Mouse (Mus musculus): ENCODE results near the gene Atp6v0a1. TPM values are rescaled to one million over a fixed set of nuclear protein-coding genes. Genes with fewer than 3 reads are reported as not detected.

Gene Atp6v0a1
- 36.8 and 40.3 TPM in 2 replicates for polyA plus RNA-seq (2015; fragmentation: Nextera tagmentation; extraction: Ambion mirVana)

DNA sequence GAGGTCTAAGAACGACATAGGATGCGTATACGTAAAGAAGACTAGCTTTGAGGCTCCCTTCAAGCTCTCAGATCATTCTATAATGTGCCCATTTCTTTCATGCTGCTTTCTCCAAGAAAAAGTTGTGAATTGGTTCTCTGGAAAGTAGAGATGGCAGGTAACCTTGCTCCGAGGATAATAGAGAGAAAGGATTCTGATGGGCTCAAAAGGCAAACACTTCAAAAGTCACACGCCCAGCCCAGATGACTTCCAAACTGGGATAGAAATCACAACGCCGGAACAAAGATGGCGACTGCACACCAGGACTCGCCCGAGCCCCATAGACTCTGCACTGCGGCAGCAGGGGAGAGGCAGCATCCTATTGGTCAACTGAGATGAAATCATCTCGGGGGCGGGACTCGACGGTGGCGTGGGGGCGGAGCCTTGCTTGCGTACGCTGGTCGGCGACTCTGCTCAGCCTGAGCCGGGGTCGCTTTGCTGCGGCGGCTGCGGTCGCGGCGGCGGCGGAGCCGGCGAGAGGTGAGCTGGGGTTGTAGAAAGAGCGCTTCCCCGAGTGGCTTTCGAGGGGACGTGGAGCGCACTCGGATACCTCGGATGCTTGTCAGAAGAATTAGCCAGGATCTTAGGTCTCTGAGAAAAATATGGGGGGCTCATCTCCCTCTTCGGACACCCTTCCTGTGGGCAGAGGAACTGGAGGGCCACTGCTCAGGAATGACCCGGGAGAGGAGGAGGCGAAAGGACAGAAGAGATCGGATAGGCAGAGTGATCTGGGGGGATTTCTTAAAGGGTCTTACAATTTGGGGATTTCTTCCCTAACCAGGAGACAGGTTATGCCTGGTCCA, at the start of gene Atp6v0a1:
TSS of gene Atp6v0a1 (plus strand) at position 407 of the 842 bp plus-strand sequence.
- Histone ChIP-seq H3K4me2 (replicated peaks) (peak within 1 kb of the TSS; percentile 61), H3K36me3 (0 out of 2 replicates have a peak, but pooled peaks cover 6% of the 10 kb centered on the region), H3K27ac (replicated peaks) (peak within 1 kb of the TSS; percentile 85), H3K9me3 (replicated peaks) (no peaks in the 10 kb centered on the region), H3K4me1 (peaks cover 16% of the 10 kb centered on the region), H3K27me3 (0 out of 2 replicates have a peak, but pooled peaks cover 7% of the 10 kb centered on the region), H3K9ac (peak within 1 kb of the TSS; percentile 60), H3K4me3 (replicated peaks) (peak within 1 kb of the TSS; percentile 75)
- WGBS = under 1% methylated on average over 44 of the region's 44 CpGs
- peak; percentile 100 for ATAC-seq (ENCODE audit: insufficient number of reproducible peaks, low FRiP score, low TSS enrichment, low read depth)

DNA sequence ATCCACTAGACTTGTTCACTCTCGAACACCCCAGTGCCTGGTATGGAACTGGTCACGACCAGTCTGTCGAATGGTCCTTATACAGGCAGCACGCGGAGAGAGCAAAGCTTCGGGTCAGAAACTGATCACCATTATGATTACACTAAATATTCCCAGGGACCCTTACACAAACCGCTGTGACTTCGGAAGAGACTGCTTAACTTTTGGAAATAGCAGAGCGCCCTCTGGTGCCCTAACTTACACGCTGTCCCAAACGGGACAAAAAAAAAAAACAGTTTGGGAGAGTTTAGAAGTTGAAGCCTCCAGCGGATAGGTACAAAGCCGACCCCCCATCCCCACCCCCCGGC, 49.8 kb upstream of the Atp6v0a1 start:
- H3K4me2 ChIP-seq (replicated peaks) = peak overlapping the region; percentile 28; the same call in 1 of the 2 replicates
- peaks cover 56% of the 10 kb centered on the region for H3K4me1 ChIP-seq
- no peaks in the 10 kb centered on the region for H3K9me3 ChIP-seq (replicated peaks)
- 0 out of 2 replicates have a peak overlapping the region, but pooled peaks have one; percentile 10 for H3K4me3 ChIP-seq (replicated peaks)
- H3K27ac ChIP-seq (replicated peaks) = no peak overlapping the region
- H3K9ac ChIP-seq = 0 out of 2 replicates have a peak overlapping the region, but pooled peaks have one; percentile 6
- peaks cover 19% of the 10 kb centered on the region for H3K27me3 ChIP-seq
- peaks cover 28% of the 10 kb centered on the region for H3K36me3 ChIP-seq
- 4% methylated on average over 14 of the region's 14 CpGs for WGBS
- ATAC-seq (ENCODE audit: insufficient number of reproducible peaks, low FRiP score, low TSS enrichment, low read depth) = no peak

DNA sequence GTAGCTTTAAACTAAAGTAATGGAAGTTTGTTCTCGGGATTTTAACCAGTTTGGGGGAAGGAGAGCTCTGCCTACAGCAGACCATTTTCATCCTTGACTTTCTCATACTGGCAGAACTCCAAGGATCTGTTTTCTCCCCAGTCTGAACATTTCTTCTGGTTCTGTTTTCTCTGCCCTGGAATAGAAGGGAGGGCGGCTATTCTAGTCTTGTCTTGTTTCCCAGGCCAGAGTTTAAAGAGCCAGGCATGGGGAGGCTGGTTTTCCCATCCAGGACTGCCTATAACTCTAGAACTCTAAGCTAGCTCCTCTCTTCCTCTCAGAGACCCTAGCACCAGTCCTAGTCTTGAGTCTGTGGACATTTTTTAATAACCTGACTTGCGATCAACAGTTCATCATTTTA, 49.4 kb upstream of the Atp6v0a1 start:
- 0 out of 2 replicates have a peak overlapping the region, but pooled peaks have one; percentile 17 for H3K4me2 ChIP-seq (replicated peaks)
- no peak overlapping the region for H3K4me3 ChIP-seq (replicated peaks)
- H3K27ac ChIP-seq (replicated peaks) = peak overlapping the region; percentile 67; the same call in 1 of the 2 replicates

DNA sequence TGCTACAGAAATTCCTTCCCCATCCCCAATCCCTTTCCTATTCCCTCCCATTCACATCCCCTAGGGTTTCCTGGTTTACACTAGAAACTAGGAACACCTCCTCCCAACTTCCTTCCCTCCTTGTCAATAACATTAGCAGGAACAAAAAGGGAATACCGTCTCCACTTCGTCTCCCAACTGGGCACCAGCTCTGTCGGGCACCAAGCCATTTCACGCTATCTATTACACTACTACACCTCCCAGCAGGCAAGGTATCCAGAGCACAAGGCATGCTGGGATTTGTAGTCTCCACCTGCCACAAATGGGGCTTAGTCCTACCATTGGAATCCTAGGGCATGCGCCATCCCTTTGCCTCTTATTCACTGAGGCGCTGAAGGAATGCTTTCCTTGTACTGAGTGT, 48.7 kb upstream of the Atp6v0a1 start:
- H3K27me3 ChIP-seq = peaks cover 19% of the 10 kb centered on the region
- H3K9ac ChIP-seq = no peak overlapping the region
- peaks cover 67% of the 10 kb centered on the region for H3K4me1 ChIP-seq
- ATAC-seq (ENCODE audit: insufficient number of reproducible peaks, low FRiP score, low TSS enrichment, low read depth) = peak; percentile 51; the same call in 1 of the 2 replicates
- H3K4me2 ChIP-seq (replicated peaks) = no peak overlapping the region
- WGBS = 17% methylated on average over 6 of the region's 6 CpGs
- H3K4me3 ChIP-seq (replicated peaks) = no peak overlapping the region
- H3K36me3 ChIP-seq = peaks cover 24% of the 10 kb centered on the region
- no peak overlapping the region for H3K27ac ChIP-seq (replicated peaks)
- no peaks in the 10 kb centered on the region for H3K9me3 ChIP-seq (replicated peaks)

More for the DNA sequence above, 49.4 kb upstream of the Atp6v0a1 start:
- H3K9me3 ChIP-seq (replicated peaks) = no peaks in the 10 kb centered on the region
- 29% methylated on average over 3 of the region's 3 CpGs for WGBS
- H3K36me3 ChIP-seq = peaks cover 28% of the 10 kb centered on the region
- peaks cover 60% of the 10 kb centered on the region for H3K4me1 ChIP-seq
- peaks cover 19% of the 10 kb centered on the region for H3K27me3 ChIP-seq
- no peak for ATAC-seq (ENCODE audit: insufficient number of reproducible peaks, low FRiP score, low TSS enrichment, low read depth)
- H3K9ac ChIP-seq = 0 out of 2 replicates have a peak overlapping the region, but pooled peaks have one; percentile 6

- Histone ChIP-seq H3K4me2 (replicated peaks) (no peak overlapping the region), H3K9me3 (replicated peaks) (no peaks in the 10 kb centered on the region), H3K27ac (replicated peaks) (peak overlapping the region; percentile 65), H3K4me3 (replicated peaks) (no peak overlapping the region), H3K9ac (0 out of 2 replicates have a peak overlapping the region, but pooled peaks have one; percentile 0), H3K36me3 (peaks cover 15% of the 10 kb centered on the region), H3K4me1 (peaks cover 78% of the 10 kb centered on the region), H3K27me3 (peaks cover 19% of the 10 kb centered on the region)
- 39% methylated on average over 9 of the region's 9 CpGs for WGBS
- no peak for ATAC-seq (ENCODE audit: insufficient number of reproducible peaks, low FRiP score, low TSS enrichment, low read depth)
These were observed 46.8 kb upstream of the Atp6v0a1 start for GRCm38 (mm10) chr11:100962371-100962911.

- WGBS = 70% methylated on average over 9 of the region's 9 CpGs
- Histone ChIP-seq H3K9me3 (replicated peaks) (no peaks in the 10 kb centered on the region), H3K4me3 (replicated peaks) (no peak overlapping the region), H3K27me3 (peaks cover 7% of the 10 kb centered on the region), H3K36me3 (peaks cover 3% of the 10 kb centered on the region; the same call in 1 of the 2 replicates), H3K4me1 (peaks cover 85% of the 10 kb centered on the region), H3K9ac (no peak overlapping the region), H3K4me2 (replicated peaks) (no peak overlapping the region), H3K27ac (replicated peaks) (peak overlapping the region; percentile 65)
- no peak for ATAC-seq (ENCODE audit: insufficient number of reproducible peaks, low FRiP score, low TSS enrichment, low read depth)
These were observed 45.6 kb upstream of the Atp6v0a1 start for GRCm38 (mm10) chr11:100963647-100964046.

DNA sequence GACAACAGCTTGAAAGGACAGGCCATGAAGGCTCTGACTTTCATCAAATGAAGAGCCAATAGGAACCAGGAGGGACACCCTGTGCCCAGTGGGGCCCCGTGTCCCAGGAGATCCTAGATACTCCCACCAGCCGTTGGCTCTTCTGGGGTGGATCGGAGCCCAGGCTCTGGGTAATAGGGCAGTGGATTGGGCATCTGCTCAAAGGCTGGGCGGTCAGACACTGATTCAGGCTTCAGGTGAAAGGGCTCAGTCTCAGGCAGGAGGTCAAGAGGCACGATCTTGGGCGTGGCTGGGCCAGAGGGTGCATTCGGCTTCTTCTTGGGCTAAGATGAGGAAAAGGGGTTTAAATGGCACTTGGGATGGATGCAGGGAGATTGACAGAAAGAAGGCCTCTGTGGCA, 45.1 kb upstream of the Atp6v0a1 start:
- Histone ChIP-seq H3K4me1 (peaks cover 84% of the 10 kb centered on the region), H3K9me3 (replicated peaks) (no peaks in the 10 kb centered on the region), H3K4me3 (replicated peaks) (no peak overlapping the region), H3K36me3 (no peaks in the 10 kb centered on the region), H3K4me2 (replicated peaks) (no peak overlapping the region; the same call in 1 of the 2 replicates), H3K27ac (replicated peaks) (peak overlapping the region; percentile 65), H3K9ac (no peak overlapping the region), H3K27me3 (peaks cover 2% of the 10 kb centered on the region)
- no peak for ATAC-seq (ENCODE audit: insufficient number of reproducible peaks, low FRiP score, low TSS enrichment, low read depth)
- 75% methylated on average over 7 of the region's 7 CpGs for WGBS

GRCm38 (mm10) chr11:100964901-100965542, 44.2 kb upstream of the Atp6v0a1 start:
- Histone ChIP-seq H3K9ac (no peak overlapping the region), H3K4me3 (replicated peaks) (no peak overlapping the region), H3K36me3 (no peaks in the 10 kb centered on the region), H3K27ac (replicated peaks) (peak overlapping the region; percentile 65), H3K9me3 (replicated peaks) (no peaks in the 10 kb centered on the region), H3K4me1 (peaks cover 79% of the 10 kb centered on the region), H3K27me3 (no peaks in the 10 kb centered on the region), H3K4me2 (replicated peaks) (no peak overlapping the region)
- no peak for ATAC-seq (ENCODE audit: insufficient number of reproducible peaks, low FRiP score, low TSS enrichment, low read depth)
- WGBS = 73% methylated on average over 6 of the region's 6 CpGs

- no peaks in the 10 kb centered on the region for H3K27me3 ChIP-seq
- H3K4me3 ChIP-seq (replicated peaks) = no peak overlapping the region
- H3K4me1 ChIP-seq = peaks cover 79% of the 10 kb centered on the region
- H3K36me3 ChIP-seq = no peaks in the 10 kb centered on the region
- WGBS = 70% methylated on average over 6 of the region's 6 CpGs
- H3K9me3 ChIP-seq (replicated peaks) = no peaks in the 10 kb centered on the region
- no peak overlapping the region for H3K9ac ChIP-seq
- no peak for ATAC-seq (ENCODE audit: insufficient number of reproducible peaks, low FRiP score, low TSS enrichment, low read depth)
- 0 out of 2 replicates have a peak overlapping the region, but pooled peaks have one; percentile 2 for H3K4me2 ChIP-seq (replicated peaks)
- H3K27ac ChIP-seq (replicated peaks) = peak overlapping the region; percentile 65; the same call in 1 of the 2 replicates
These were observed 43.5 kb upstream of the Atp6v0a1 start for GRCm38 (mm10) chr11:100965760-100966159.

DNA sequence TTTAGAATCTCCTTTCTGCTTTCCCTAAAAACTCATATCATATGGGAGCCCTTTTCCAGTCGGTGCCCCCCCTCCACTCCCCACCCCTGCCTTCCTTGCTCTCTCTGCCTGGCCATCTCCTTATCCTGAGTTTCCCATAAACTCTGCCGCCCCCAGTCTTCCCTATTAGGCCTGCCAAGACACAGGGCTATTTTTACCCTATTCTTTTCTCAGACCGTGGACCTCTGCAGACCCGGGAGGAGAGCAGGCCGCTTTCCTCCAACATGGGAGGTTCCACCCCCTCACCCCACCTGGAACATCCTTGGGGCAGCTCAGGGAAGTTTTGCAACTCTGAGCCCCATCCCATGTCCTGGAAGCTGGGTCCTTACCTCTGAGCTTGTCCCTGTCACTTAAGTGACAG, 41.9 kb upstream of the Atp6v0a1 start:
- no peak for ATAC-seq (ENCODE audit: insufficient number of reproducible peaks, low FRiP score, low TSS enrichment, low read depth)
- Histone ChIP-seq H3K4me2 (replicated peaks) (peak overlapping the region; percentile 70), H3K4me1 (peaks cover 81% of the 10 kb centered on the region), H3K36me3 (no peaks in the 10 kb centered on the region), H3K4me3 (replicated peaks) (peak overlapping the region; percentile 88; the same call in 1 of the 2 replicates), H3K27ac (replicated peaks) (no peak overlapping the region), H3K27me3 (peaks cover 5% of the 10 kb centered on the region; the same call in 1 of the 2 replicates), H3K9me3 (replicated peaks) (no peaks in the 10 kb centered on the region), H3K9ac (no peak overlapping the region)
- WGBS = 64% methylated on average over 5 of the region's 5 CpGs

Measured in embryonic facial prominence, embryonic 15.5 days (tissue).